In the genomic region with DNA sequence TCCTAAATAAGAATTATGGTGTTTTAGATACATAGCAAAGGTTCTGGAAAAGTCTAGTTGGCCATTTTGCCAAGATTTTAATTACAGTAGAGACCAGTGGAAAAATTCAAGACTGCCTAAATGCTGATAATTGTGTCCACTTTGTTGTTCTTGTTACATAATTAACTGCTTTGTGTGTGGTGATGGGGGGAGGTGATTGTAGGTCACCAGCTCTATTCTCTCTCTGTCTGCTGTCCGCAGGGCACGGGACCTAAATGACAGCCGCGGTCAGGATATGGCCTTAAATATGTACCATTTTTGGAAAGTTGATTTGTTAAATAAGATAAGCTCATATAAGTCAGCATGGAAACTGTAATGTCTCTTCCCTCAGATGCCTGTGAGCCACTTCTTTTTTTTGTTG, we compare ENCODE assay signal across 10 mouse cellular contexts. TPM values are rescaled to one million over a fixed set of nuclear protein-coding genes. Genes with fewer than 3 reads are reported as not detected.
A peak's percentile ranks its signal among the peaks of the same experiment; 100 is the strongest.
DNase-seq lines count a peak whose midpoint lies in the region; ATAC-seq and TF ChIP-seq lines count a peak whose summit lies in the region.
"Had no signal": no experiment of that assay in that cellular context is flagged by ENCODE, and none has a peak within 500 bp of the region (broad histone marks: within the 10 kb centered on the region; RNA-seq: fewer than 3 reads in every experiment).

No protein-coding gene starts in this region.

- no peak overlapping the region for H3K9ac ChIP-seq in heart, embryonic 14.5 days (ENCODE audit: low read length)
- 0 out of 2 replicates have a peak overlapping the region, but pooled peaks have one; percentile 31 for H3K9ac ChIP-seq in forebrain, embryonic 13.5 days
- H3K9ac ChIP-seq in liver, embryonic 14.5 days (replicated peaks) = no peak overlapping the region

- peaks cover 2 to 35% of the 10 kb centered on the region in 2 experiments; a peak in 3 of 4 replicates for H3K4me1 ChIP-seq in heart, embryonic 14.5 days (ENCODE audit: control insufficient read depth in 2 of 2, insufficient read depth in 2 of 2, low read length in 2 of 2)
- peaks cover 57% of the 10 kb centered on the region for H3K4me1 ChIP-seq in forebrain, embryonic 13.5 days
- peaks cover 3 to 16% of the 10 kb centered on the region in 2 experiments for H3K4me1 ChIP-seq in liver, embryonic 14.5 days (replicated peaks; ENCODE audit: control insufficient read depth in 2 of 2, insufficient read depth in 2 of 2, low read length in 1 of 2)

- no peaks in the 10 kb centered on the region for H3K27me3 ChIP-seq in heart, embryonic 14.5 days (ENCODE audit: control insufficient read depth, insufficient read depth, low read length)
- no peaks in the 10 kb centered on the region for H3K27me3 ChIP-seq in forebrain, embryonic 13.5 days
- H3K27me3 ChIP-seq in liver, embryonic 14.5 days (ENCODE audit: control insufficient read depth, insufficient read depth, low read length) = no peaks in the 10 kb centered on the region

- no peak for TF ChIP-seq CTCF in liver, embryonic 14.5 days (IDR thresholded peaks at IDR 0.05; ENCODE audit: low read depth)

- H3K27ac ChIP-seq in heart, embryonic 14.5 days (replicated peaks in 1 of 2; ENCODE audit: control insufficient read depth in 1 of 2, insufficient read depth in 1 of 2, low read depth in 2 of 2, low read length in 2 of 2) = no peak overlapping the region
- H3K27ac ChIP-seq in forebrain, embryonic 13.5 days = no peak overlapping the region
- H3K27ac ChIP-seq in liver, embryonic 14.5 days = no peak overlapping the region

- peaks cover 16% of the 10 kb centered on the region for H3K36me3 ChIP-seq in heart, embryonic 14.5 days (ENCODE audit: control insufficient read depth, insufficient read depth, low read length)
- H3K36me3 ChIP-seq in forebrain, embryonic 13.5 days (ENCODE audit: poor library complexity, severe bottlenecking) = peaks cover 23% of the 10 kb centered on the region
- peaks cover 12% of the 10 kb centered on the region for H3K36me3 ChIP-seq in liver, embryonic 14.5 days (replicated peaks; ENCODE audit: control insufficient read depth, insufficient read depth, low read depth)

- WGBS in heart, embryonic 14.5 days = 88% methylated on average over 4 of the region's 4 CpGs
- 53% methylated on average over 4 of the region's 4 CpGs for WGBS in forebrain, embryonic 13.5 days
- WGBS in liver, embryonic 14.5 days (ENCODE audit: insufficient replicate concordance) = 52% methylated on average over 4 of the region's 4 CpGs

- TF ChIP-seq EP300 in liver, embryonic 14.5 days (IDR thresholded peaks at IDR 0.05; ENCODE audit: low read depth) = no peak

- peak overlapping the region; percentile 79 for H3K4me2 ChIP-seq in heart, embryonic 14.5 days (ENCODE audit: low read length)
- peak overlapping the region; percentile 88 for H3K4me2 ChIP-seq in forebrain, embryonic 13.5 days
- peak overlapping the region; percentile 93 for H3K4me2 ChIP-seq in liver, embryonic 14.5 days (ENCODE audit: low read depth)

- no peak for ATAC-seq in heart, embryonic 14.5 days (ENCODE audit: insufficient number of reproducible peaks, insufficient read depth, low FRiP score, low read depth)
- ATAC-seq in forebrain, embryonic 13.5 days = no peak
- no peak for ATAC-seq in liver, embryonic 14.5 days (ENCODE audit: insufficient read depth)

- no peaks in the 10 kb centered on the region for H3K9me3 ChIP-seq in heart, embryonic 14.5 days (ENCODE audit: control insufficient read depth, low read length)
- H3K9me3 ChIP-seq in forebrain, embryonic 13.5 days (replicated peaks) = no peaks in the 10 kb centered on the region
- no peaks in the 10 kb centered on the region for H3K9me3 ChIP-seq in liver, embryonic 14.5 days (ENCODE audit: control insufficient read depth, low read length)

- DNase-seq in heart, adult 11 months = no peak
- peak; percentile 26 for DNase-seq in 416B (ENCODE audit: low read depth)
- no peak for DNase-seq in liver, embryonic 14.5 days (ENCODE audit: low read depth in 3 of 3, low spot score in 3 of 3)
- DNase-seq in spleen, adult 12 weeks (ENCODE audit: low spot score) = no peak
- DNase-seq in natural killer cell, adult 2 months (ENCODE audit: low spot score in 2 of 2) = no peak
- no peak for DNase-seq in gastrocnemius, postnatal 25 days
- DNase-seq: adrenal gland, postnatal 14 days; layer of hippocampus, postnatal 36 days had no signal

- no peak overlapping the region for H3K4me3 ChIP-seq in heart, embryonic 14.5 days (ENCODE audit: control insufficient read depth in 1 of 2, insufficient read depth in 1 of 2, low read depth in 1 of 2, low read length in 2 of 2)
- peak overlapping the region; percentile 84; the same call in 1 of the 2 replicates for H3K4me3 ChIP-seq in forebrain, embryonic 13.5 days
- peak overlapping the region in 1 of 2 experiments; percentile 8; a peak in 2 of 4 replicates for H3K4me3 ChIP-seq in liver, embryonic 14.5 days (ENCODE audit: insufficient read depth in 1 of 2, low read depth in 2 of 2, low read length in 2 of 2)

RNA-seq across cellular contexts. Expression of a gene that starts 1.5 kb away (rescaled TPM):
- 24.3 and 24.5 TPM in 2 replicates for polyA plus RNA-seq in heart, embryonic 14.5 days (2014; fragmentation: Nextera tagmentation; extraction: Ambion mirVana)
- polyA plus RNA-seq in forebrain, embryonic 13.5 days (2015; fragmentation: Nextera tagmentation; extraction: Ambion mirVana) = 47.8 and 49.2 TPM in 2 replicates
- polyA plus RNA-seq in liver, embryonic 14.5 days (2012; rRNA removed) = 9.5 and 14.3 TPM in 2 replicates
- polyA plus RNA-seq in liver, embryonic 14.5 days (2014; fragmentation: Nextera tagmentation; extraction: Ambion mirVana) = 14.7 and 15.1 TPM in 2 replicates
- total RNA-seq in gastrocnemius, postnatal 25 days (2021) = 1 to 10 TPM; 5.4 to 6.0 TPM

RNA-seq across cellular contexts. Expression of a gene that starts 1.8 kb away (rescaled TPM):
- 95.1 and 97.3 TPM in 2 replicates for polyA plus RNA-seq in heart, embryonic 14.5 days (2014; fragmentation: Nextera tagmentation; extraction: Ambion mirVana)
- 260 and 282 TPM in 2 replicates for polyA plus RNA-seq in forebrain, embryonic 13.5 days (2015; fragmentation: Nextera tagmentation; extraction: Ambion mirVana)
- polyA plus RNA-seq in liver, embryonic 14.5 days (2012; rRNA removed) = 77.5 and 115 TPM in 2 replicates
- polyA plus RNA-seq in liver, embryonic 14.5 days (2014; fragmentation: Nextera tagmentation; extraction: Ambion mirVana) = 49.2 and 57.2 TPM in 2 replicates
- 10 to 100 TPM; 59.4 to 70.1 TPM for total RNA-seq in gastrocnemius, postnatal 25 days (2021)
